Mouse (Mus musculus) embryonic fibroblast, embryonic 13.5 days (primary cell): ENCODE data around the gene Il1rapl1.

Experiments
- CTCF ChIP-seq: IDR thresholded peaks from 2 replicates; pipeline ENCODE4 v1.5.1; 2011; ENCODE audit warnings: mild to moderate bottlenecking, control low read depth, low read length, moderate library complexity, borderline replicate concordance; ENCODE audit not compliant: insufficient read depth
- POLR2A ChIP-seq: IDR thresholded peaks from 2 replicates; pipeline ENCODE4 v1.6.1; 2011; ENCODE audit warnings: low read depth, mild to moderate bottlenecking, control low read depth, low read length, moderate library complexity

DNA sequence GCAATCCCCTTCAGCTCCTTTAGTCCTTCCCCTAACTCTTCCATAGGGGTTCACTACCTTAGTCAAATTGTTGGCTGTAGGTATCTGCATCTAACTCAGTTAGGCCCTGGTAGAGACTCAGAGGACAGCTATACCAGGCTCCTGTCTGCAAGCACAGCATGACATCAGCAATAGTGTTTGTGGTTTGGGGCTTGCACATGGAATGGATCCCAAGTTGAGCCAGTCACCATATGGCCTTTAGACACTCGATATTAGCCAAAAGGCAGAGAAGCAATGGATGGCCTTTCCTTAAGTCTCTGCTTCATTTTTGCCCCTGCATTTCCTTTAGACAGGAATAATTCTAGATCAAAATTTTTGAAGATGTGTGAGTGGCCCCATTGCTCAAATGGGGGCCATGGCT lies 632.0 kb downstream of the Il1rapl1 start:
- TF ChIP-seq POLR2A = no peak
- no peak for TF ChIP-seq CTCF
